Mouse (Mus musculus): ENCODE results near the gene Arl14ep.

Gene Arl14ep

DNA sequence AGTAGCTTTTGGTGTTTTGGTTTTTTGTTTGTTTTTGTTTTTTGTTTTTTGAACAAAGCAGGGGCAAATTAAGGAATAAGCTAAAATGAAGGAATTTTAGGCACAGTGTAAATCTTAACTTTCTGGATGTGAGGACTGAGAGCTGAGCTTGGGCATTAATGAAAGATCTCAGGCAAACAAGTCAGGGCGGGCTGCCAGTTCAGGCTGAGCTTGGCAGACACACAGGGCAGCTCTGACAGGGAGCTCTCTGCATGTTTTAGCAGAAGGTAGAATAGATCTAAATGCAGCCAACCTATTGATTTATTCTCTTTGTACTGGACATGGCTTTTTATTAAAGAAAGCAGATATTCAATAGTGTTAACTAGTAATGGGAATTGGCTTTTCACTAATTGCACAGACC is 31.8 kb downstream of the Arl14ep start:
- peak; percentile 53 to 66 for DNase-seq

DNA sequence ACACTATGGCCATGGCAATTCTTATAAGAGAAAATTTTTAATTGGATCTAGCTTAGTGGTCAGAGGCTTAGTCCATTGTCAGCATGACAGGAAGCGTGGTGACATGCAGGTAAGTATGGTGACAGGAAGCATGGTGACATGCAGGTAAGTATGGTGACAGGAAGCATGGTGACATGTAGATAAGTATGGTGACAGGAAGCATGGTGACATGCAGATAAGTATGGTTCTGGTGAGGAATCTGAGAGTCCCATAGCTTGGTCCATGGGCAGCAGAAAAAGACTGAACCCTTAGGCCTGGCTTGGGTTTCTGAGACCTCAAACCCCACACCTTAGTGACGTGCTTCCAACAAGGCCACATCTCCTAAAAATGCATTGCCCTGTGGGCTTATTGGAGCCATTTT is 38.5 kb downstream of the Arl14ep start:
- no peak for DNase-seq

DNA sequence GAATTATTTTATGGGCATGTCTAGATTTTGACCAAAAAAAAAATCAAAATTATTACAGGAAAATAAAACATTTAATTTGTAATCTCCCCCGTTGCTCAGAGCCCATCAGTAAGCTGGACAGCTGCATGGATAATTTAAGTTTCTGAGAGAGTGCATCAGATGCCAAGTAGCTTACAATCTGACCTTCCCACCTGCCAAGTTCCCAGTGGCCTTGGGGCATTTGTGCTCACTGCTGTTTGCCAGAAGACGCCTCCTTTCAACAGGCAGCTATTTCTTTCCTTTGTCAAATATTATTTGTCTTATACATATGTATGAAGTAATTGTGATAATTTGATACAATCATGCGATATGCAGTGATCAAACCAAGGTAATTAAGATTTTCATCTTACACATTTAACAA is 44.3 kb downstream of the Arl14ep start:
- no peak for DNase-seq

All from cerebellum, adult 18-20 months (tissue).